Mouse (Mus musculus) lung, embryonic 16.5 days (tissue): ENCODE measurements around the gene Anks4b. TPM values are rescaled to one million over a fixed set of nuclear protein-coding genes. Genes with fewer than 3 reads are reported as not detected.
A peak's percentile ranks its signal among the peaks of the same experiment; 100 is the strongest.

Experiments used
- ATAC-seq: fragments of 200-750 bp; cut with Nextera tagmentation; 2 replicates; pipeline ENCODE4 v1.8.0; 2017; ENCODE audit warnings: low read depth, mild to moderate bottlenecking, moderate library complexity
- H3K27ac ChIP-seq: fragments of 300-500 bp; sonication (generic); 2 replicates; pipeline ENCODE4 v1.5.1; 2014; ENCODE audit warnings: mild to moderate bottlenecking, control low read depth, low read length
- H3K27me3 ChIP-seq: fragments of 300-500 bp; sonication (generic); 2 replicates; pipeline ENCODE4 v1.6.1; 2014; ENCODE audit warnings: low read depth, low read length, mixed read lengths; ENCODE audit not compliant: control insufficient read depth, insufficient read depth
- H3K36me3 ChIP-seq: fragments of 300-500 bp; sonication (generic); 2 replicates; pipeline ENCODE4 v1.6.1; 2014; ENCODE audit warnings: low read length; ENCODE audit not compliant: control insufficient read depth, insufficient read depth
- H3K4me1 ChIP-seq: fragments of 300-500 bp; sonication (generic); replicated peaks from 2 replicates; pipeline ENCODE4 v1.6.1; 2014; ENCODE audit warnings: low read length, mixed read lengths; ENCODE audit not compliant: control insufficient read depth, insufficient read depth
- H3K4me2 ChIP-seq: fragments of 300-500 bp; sonication (generic); 2 replicates; pipeline ENCODE4 v1.6.1; 2014; ENCODE audit warnings: low read depth, low read length, control low read depth
- H3K4me3 ChIP-seq: fragments of 300-500 bp; sonication (generic); 2 replicates; pipeline ENCODE4 v1.5.1; 2014; ENCODE audit warnings: mild to moderate bottlenecking, low read length, control low read depth
- H3K9ac ChIP-seq: fragments of 300-500 bp; sonication (generic); 2 replicates; pipeline ENCODE4 v1.6.1; 2014; ENCODE audit warnings: low read length, control low read depth
- H3K9me3 ChIP-seq: fragments of 300-500 bp; sonication (generic); 2 replicates; pipeline ENCODE4 v1.6.1; 2016; ENCODE audit warnings: low read length; ENCODE audit not compliant: control insufficient read depth
- WGBS: fragments of 180-500 bp; shearing (Covaris S2); extraction: QIAGEN DNeasy Blood & Tissue Kit; methylation state at CpG from one replicate; pipeline ENCODE4 v1.1.7; 2014; 5-methylcytosine and 5-hydroxymethylcytosine counted together
- polyA plus RNA-seq: library from polyadenylated mRNA; unstranded; fragments of >200 nt; fragmentation: Nextera tagmentation; extraction: Ambion mirVana; gene quantifications from 2 replicates; pipeline ENCODE4 v1.2.1, GENCODE M21; 2015

The Anks4b gene
- polyA plus RNA-seq, 1 experiment from 2014 or later: not detected

- no peaks in the 10 kb centered on the region for H3K4me1 ChIP-seq
- no peaks in the 10 kb centered on the region for H3K27me3 ChIP-seq
- H3K4me2 ChIP-seq: no peak overlapping the region
- H3K9ac ChIP-seq: no peak overlapping the region
- WGBS: 27% methylated on average over 2 of the region's 2 CpGs
- no peak overlapping the region for H3K27ac ChIP-seq
- no peaks in the 10 kb centered on the region for H3K9me3 ChIP-seq
- no peak overlapping the region for H3K4me3 ChIP-seq
- no peaks in the 10 kb centered on the region for H3K36me3 ChIP-seq
- ATAC-seq: no peak
Observed at GRCm38 (mm10) chr7:120156841-120157409, 16.7 kb upstream of the Anks4b start.

GRCm38 (mm10) chr7:120157575-120158061, 16.0 kb upstream of the Anks4b start:
- H3K4me2 ChIP-seq: no peak overlapping the region
- H3K27ac ChIP-seq: no peak overlapping the region
- H3K4me1 ChIP-seq: no peaks in the 10 kb centered on the region
- H3K27me3 ChIP-seq: no peaks in the 10 kb centered on the region
- 57% methylated on average over 5 of the region's 5 CpGs for WGBS
- H3K9ac ChIP-seq: no peak overlapping the region
- H3K4me3 ChIP-seq: no peak overlapping the region
- H3K36me3 ChIP-seq: no peaks in the 10 kb centered on the region
- no peaks in the 10 kb centered on the region for H3K9me3 ChIP-seq
- ATAC-seq: no peak

GRCm38 (mm10) chr7:120158121-120158613, 15.5 kb upstream of the Anks4b start:
- Histone ChIP-seq H3K4me2 (no peak overlapping the region), H3K36me3 (no peaks in the 10 kb centered on the region), H3K27ac (no peak overlapping the region), H3K9ac (no peak overlapping the region), H3K9me3 (no peaks in the 10 kb centered on the region), H3K4me1 (no peaks in the 10 kb centered on the region), H3K4me3 (no peak overlapping the region), H3K27me3 (no peaks in the 10 kb centered on the region)
- WGBS: 27% methylated on average over 4 of the region's 4 CpGs
- ATAC-seq: no peak

GRCm38 (mm10) chr7:120163581-120164251, 9.9 kb upstream of the Anks4b start:
- Histone ChIP-seq H3K4me3 (no peak overlapping the region), H3K9me3 (no peaks in the 10 kb centered on the region), H3K9ac (no peak overlapping the region), H3K4me2 (no peak overlapping the region), H3K27me3 (no peaks in the 10 kb centered on the region), H3K27ac (no peak overlapping the region), H3K36me3 (no peaks in the 10 kb centered on the region), H3K4me1 (no peaks in the 10 kb centered on the region)
- ATAC-seq: peak; percentile 74
- WGBS: 73% methylated on average over 11 of the region's 11 CpGs

GRCm38 (mm10) chr7:120172188-120172700, 1.4 kb upstream of the Anks4b start:
- no peak overlapping the region for H3K9ac ChIP-seq
- no peak overlapping the region for H3K4me3 ChIP-seq
- no peaks in the 10 kb centered on the region for H3K36me3 ChIP-seq
- no peaks in the 10 kb centered on the region for H3K27me3 ChIP-seq
- H3K4me1 ChIP-seq: no peaks in the 10 kb centered on the region
- no peaks in the 10 kb centered on the region for H3K9me3 ChIP-seq
- 77% methylated on average over 1 of the region's 1 CpGs for WGBS
- peak; percentile 82 for ATAC-seq
- no peak overlapping the region for H3K4me2 ChIP-seq
- H3K27ac ChIP-seq: no peak overlapping the region

- H3K4me3 ChIP-seq: no peak overlapping the region
- WGBS: 66% methylated on average over 11 of the region's 11 CpGs
- no peak overlapping the region for H3K4me2 ChIP-seq
Observed at GRCm38 (mm10) chr7:120174723-120175504, 1.3 kb downstream of the Anks4b start.

GRCm38 (mm10) chr7:120177611-120178010, 4.0 kb downstream of the Anks4b start:
- H3K4me1 ChIP-seq: no peaks in the 10 kb centered on the region
- WGBS: 76% methylated on average over 3 of the region's 3 CpGs
- H3K27ac ChIP-seq: no peak overlapping the region
- H3K4me2 ChIP-seq: no peak overlapping the region
- no peaks in the 10 kb centered on the region for H3K36me3 ChIP-seq
- no peaks in the 10 kb centered on the region for H3K27me3 ChIP-seq
- H3K9ac ChIP-seq: no peak overlapping the region
- H3K9me3 ChIP-seq: no peaks in the 10 kb centered on the region
- no peak overlapping the region for H3K4me3 ChIP-seq
- ATAC-seq: no peak

More at GRCm38 (mm10) chr7:120174723-120175504, 1.3 kb downstream of the Anks4b start:
- ATAC-seq: no peak
- no peaks in the 10 kb centered on the region for H3K36me3 ChIP-seq
- no peaks in the 10 kb centered on the region for H3K9me3 ChIP-seq
- no peak overlapping the region for H3K27ac ChIP-seq
- H3K4me1 ChIP-seq: no peaks in the 10 kb centered on the region
- no peaks in the 10 kb centered on the region for H3K27me3 ChIP-seq
- no peak overlapping the region for H3K9ac ChIP-seq

- no peaks in the 10 kb centered on the region for H3K27me3 ChIP-seq
- no peaks in the 10 kb centered on the region for H3K9me3 ChIP-seq
- H3K27ac ChIP-seq: no peak overlapping the region
- 0% methylated on average over 2 of the region's 2 CpGs for WGBS
- no peak for ATAC-seq
- H3K4me1 ChIP-seq: no peaks in the 10 kb centered on the region
- no peak overlapping the region for H3K9ac ChIP-seq
- no peak overlapping the region for H3K4me3 ChIP-seq
- no peak overlapping the region for H3K4me2 ChIP-seq
- no peaks in the 10 kb centered on the region for H3K36me3 ChIP-seq
Observed at GRCm38 (mm10) chr7:120178935-120179334, 5.3 kb downstream of the Anks4b start.

- Histone ChIP-seq H3K9ac (no peak overlapping the region), H3K4me3 (no peak overlapping the region), H3K4me2 (no peak overlapping the region), H3K4me1 (no peaks in the 10 kb centered on the region), H3K27ac (no peak overlapping the region), H3K36me3 (no peaks in the 10 kb centered on the region), H3K27me3 (no peaks in the 10 kb centered on the region), H3K9me3 (no peaks in the 10 kb centered on the region)
- ATAC-seq: no peak
- 73% methylated on average over 5 of the region's 5 CpGs for WGBS
Observed at GRCm38 (mm10) chr7:120180547-120180946, 6.9 kb downstream of the Anks4b start.
